Mouse (Mus musculus) heart, adult 9 months (tissue): ENCODE results near the gene Rpl3.

Experiments
- DNase-seq, 2 experiments: peaks; one replicate each; pipeline ENCODE4 v3.0.0; 2022; ENCODE audit warnings: low spot score in 2 of 2

The Rpl3 gene

DNA sequence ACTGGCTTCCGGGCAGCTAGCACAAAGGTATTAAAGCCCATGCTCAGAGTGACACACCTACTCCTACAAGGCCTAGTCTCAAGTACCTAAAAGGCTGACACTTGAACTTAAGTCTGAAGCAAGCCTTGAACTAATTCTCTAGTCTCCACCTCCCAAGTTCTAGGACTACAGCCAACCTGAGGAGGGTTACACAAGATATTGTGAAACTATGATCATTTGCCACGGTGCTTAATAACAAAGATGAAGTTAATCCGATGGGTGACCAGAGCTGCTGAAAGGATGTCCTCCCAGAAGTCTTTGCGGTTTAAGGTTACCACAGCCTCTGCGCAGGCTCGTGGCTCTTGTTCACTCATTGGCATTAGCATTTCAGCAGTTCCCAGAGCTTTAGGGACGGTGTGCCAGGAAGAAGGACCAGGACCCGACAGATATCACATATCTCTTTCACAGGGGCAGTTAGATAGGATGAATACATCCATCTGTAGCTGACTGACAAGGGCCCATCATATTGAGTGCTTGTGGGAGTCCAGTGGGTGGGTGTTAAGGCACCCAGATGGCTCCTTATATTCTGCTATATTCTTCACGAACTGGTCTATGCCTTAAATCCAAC, 4.2 kb downstream of the Rpl3 start:
- DNase-seq: no peak

GRCm38 (mm10) chr15:80083740-80084139, 7.9 kb downstream of the Rpl3 start:
- no peak for DNase-seq

- DNase-seq: peak; percentile 94 to 98
These were observed 8.4 kb downstream of the Rpl3 start for GRCm38 (mm10) chr15:80083276-80083731.

- DNase-seq: no peak
These were observed 8.9 kb downstream of the Rpl3 start for GRCm38 (mm10) chr15:80082661-80083275.

- DNase-seq: no peak
These were observed 9.7 kb downstream of the Rpl3 start for GRCm38 (mm10) chr15:80081801-80082546.

DNA sequence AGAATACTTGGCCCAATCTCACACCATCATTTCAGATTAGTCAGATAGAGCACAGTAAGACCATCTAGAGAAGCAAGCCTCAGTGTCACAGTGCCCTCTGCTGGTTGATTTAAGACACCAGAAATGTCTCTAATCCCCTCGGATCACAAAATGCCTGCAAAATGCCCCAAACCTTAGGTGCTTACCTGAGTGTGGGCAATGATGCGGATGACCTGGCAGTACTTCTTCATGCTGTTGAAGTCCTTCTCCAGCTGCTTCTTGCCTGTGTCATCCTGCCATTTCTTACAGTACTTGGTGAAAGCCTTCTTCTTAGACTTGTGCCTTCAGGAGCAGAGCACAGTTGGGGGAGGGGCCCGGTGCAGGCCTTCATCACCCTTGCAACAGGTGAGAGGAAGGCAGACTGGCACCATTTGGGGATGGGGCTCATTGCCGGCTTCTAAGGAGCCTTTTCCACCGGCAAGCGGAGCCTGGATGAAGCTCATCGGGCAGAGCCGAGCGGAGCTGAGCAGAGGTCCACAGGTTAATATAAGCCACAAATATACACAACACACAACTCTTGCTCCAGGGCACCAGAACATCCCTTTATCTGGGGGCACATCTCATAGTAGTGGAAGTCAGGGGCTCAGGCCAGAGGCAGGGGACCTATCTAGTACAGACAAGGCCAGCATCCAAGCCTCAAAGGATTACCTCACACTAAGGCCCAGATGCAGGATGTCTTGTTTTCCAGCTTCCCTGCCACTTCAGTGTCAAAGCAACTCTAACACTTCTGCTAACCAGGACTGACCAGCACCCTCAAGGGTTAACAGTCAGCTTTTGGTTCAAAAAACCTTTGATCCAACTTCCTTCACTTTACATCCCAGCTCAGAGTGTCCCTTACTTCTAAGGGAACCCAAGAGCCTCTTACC, 10.7 kb downstream of the Rpl3 start:
- no peak for DNase-seq

- no peak for DNase-seq
These were observed 11.7 kb downstream of the Rpl3 start for GRCm38 (mm10) chr15:80079954-80080353.

GRCm38 (mm10) chr15:80079129-80079668, 12.5 kb downstream of the Rpl3 start:
- no peak for DNase-seq

GRCm38 (mm10) chr15:80078058-80078814, 13.4 kb downstream of the Rpl3 start:
- DNase-seq: no peak

DNA sequence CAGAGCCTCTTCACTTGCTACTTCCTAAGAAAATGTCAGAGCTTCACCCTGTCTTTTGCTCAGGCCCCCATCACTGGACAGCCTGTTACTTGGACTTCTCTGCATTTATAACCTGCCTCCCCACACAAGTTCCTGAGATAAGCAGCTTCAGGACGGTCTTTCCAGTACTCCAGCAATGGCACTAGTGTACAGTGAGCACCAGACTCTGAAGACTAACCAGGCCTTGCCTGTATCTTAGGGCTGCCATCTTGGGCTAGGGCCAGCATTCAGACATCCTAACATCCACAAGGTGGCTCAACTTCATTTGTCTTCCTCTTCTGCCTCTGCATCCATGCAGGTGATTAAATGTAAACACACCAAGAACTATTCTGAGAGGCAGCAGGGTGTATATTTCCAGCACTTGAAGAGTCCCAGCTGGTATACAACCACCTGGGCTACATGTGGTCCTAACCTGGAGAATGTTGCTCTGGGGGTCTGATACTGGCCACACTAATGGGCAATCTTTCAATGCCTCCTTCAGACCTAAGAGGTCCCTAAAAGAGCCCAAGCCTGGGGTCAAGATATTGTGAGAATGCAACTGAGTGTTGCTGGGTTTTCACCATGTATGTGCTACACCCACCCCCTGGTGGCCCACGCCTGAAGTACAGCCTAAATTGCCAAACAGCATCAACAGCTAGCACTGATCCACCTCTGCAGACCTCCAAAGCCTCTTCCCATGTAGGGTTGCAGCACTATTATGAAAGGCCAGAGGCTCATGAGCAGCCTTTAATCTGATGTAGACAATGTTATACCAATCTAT, 15.1 kb downstream of the Rpl3 start:
- DNase-seq: peak in 1 of 2 experiments; percentile 71

GRCm38 (mm10) chr15:80075733-80076337, 15.8 kb downstream of the Rpl3 start:
- no peak for DNase-seq

DNA sequence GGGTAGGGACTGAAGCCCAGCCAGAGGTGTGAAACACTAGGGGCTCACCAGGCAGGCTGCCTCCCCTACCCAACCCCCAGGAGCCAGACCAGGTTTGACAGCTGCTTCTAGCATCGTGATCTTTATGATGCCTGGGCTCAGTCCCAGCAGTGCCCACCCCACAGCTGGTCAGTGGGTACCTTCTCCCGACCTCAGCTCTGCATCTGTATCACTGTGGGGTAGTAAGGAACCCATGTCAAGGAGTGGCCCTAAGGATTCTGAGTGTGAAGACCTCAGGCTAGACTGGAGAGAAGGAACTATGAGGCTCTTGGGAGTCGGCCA, 16.3 kb downstream of the Rpl3 start:
- no peak for DNase-seq

- peak; percentile 76 for DNase-seq
These were observed 16.9 kb downstream of the Rpl3 start for GRCm38 (mm10) chr15:80074663-80075373.

- DNase-seq: no peak
These were observed 18.4 kb downstream of the Rpl3 start for GRCm38 (mm10) chr15:80073256-80073621.

DNA sequence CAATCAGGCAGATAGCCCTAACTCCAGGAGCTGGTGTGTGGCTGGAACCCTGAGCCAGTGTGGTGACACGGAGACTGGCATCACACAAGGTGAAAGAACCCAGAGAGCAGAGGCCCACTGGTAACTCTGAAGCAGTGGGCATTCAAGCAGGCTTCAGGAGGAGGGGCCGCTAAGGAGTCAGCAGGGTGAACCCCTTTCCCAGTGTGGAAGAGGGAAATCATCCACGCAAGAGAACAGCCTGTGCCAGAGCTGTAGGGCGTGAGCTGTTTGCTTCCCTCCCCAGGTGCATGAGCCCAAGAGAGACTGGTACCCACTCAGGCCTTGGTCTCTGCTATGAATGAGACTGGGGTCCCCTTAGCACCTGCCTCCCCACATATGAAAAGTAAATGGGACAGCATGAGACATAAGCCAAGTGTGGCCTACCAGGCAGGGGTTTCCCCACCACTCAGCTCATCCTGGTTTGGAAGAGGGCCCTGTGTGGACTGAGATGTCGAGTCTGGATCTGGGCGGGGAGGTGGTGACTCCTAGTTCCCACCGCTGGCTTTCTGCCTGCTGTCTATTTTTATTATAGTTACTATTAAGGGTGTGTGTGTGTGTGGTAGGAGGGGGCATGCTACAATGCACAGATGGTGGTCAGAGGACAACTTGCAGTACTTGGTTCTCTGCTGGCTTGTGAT, 19.0 kb downstream of the Rpl3 start:
- DNase-seq: no peak

DNA sequence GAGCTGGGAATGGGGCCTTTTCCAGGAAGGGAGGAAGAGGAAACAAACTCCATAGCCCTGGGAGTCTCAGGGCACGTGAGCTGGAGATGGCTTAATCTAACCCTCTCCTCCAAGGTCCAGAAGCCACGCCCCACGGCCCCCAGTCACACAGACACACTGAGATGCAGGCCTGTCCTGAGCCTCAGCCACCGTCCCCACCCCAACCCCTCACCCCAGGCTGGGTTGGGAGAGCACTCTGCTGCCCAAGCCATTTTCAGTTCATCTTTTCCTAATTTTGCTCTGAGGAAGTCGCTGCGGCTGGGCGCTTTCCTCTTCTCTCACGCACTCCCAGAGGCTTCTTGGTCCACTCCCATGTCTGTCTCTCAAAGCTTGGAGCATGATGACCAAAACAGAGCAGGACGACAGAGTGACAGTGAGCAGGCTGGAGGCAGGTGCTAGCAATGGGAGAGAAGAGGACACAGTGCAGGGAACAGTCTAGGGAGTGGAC, 19.7 kb downstream of the Rpl3 start:
- peak; percentile 60 to 74 for DNase-seq

GRCm38 (mm10) chr15:80070095-80070644, 21.5 kb downstream of the Rpl3 start:
- DNase-seq: no peak

- no peak for DNase-seq
These were observed 22.5 kb downstream of the Rpl3 start for GRCm38 (mm10) chr15:80069171-80069570.
